Comparison of ENCODE assay signal across 21 mouse cellular contexts in genomic region chr4:79265044-79265443, GRCm38 (mm10).
DNase-seq lines count a peak whose midpoint lies in the region; ATAC-seq and TF ChIP-seq lines count a peak whose summit lies in the region.
"Had no signal": no experiment of that assay in that cellular context is flagged by ENCODE, and none has a peak within 500 bp of the region (broad histone marks: within the 10 kb centered on the region; RNA-seq: fewer than 3 reads in every experiment).

No protein-coding gene starts in this region.

- WGBS in forebrain, embryonic 12.5 days, result 73% methylated on average over 1 of the region's 1 CpGs
- 85% methylated on average over 1 of the region's 1 CpGs for WGBS in forebrain, embryonic 10.5 days
- 73% methylated on average over 1 of the region's 1 CpGs for WGBS in midbrain, embryonic 14.5 days
- WGBS in midbrain, embryonic 11.5 days, result 81% methylated on average over 1 of the region's 1 CpGs
- WGBS in forebrain, embryonic 16.5 days, result 29% methylated on average over 1 of the region's 1 CpGs
- 50% methylated on average over 1 of the region's 1 CpGs for whole genome bisulfite sequencing in midbrain, postnatal 0 days

- no peaks in the 10 kb centered on the region for H3K36me3 ChIP-seq in forebrain, embryonic 12.5 days (replicated peaks)
- H3K36me3 ChIP-seq in forebrain, embryonic 10.5 days (replicated peaks), result no peaks in the 10 kb centered on the region
- no peaks in the 10 kb centered on the region for H3K36me3 ChIP-seq in midbrain, embryonic 14.5 days (ENCODE audit: control insufficient read depth, insufficient read depth, low read length)
- H3K36me3 ChIP-seq in midbrain, embryonic 11.5 days (ENCODE audit: control insufficient read depth, insufficient read depth, low read length), result no peaks in the 10 kb centered on the region
- no peaks in the 10 kb centered on the region for H3K36me3 ChIP-seq in forebrain, embryonic 16.5 days (ENCODE audit: control insufficient read depth, insufficient read depth)
- H3K36me3 ChIP-seq in midbrain, postnatal 0 days (ENCODE audit: insufficient read depth, low read length), result no peaks in the 10 kb centered on the region
- H3K36me3 ChIP-seq: heart, embryonic 12.5 days; limb, embryonic 13.5 days had no signal

- no peaks in the 10 kb centered on the region for H3K9me3 ChIP-seq in forebrain, embryonic 12.5 days
- no peaks in the 10 kb centered on the region for H3K9me3 ChIP-seq in forebrain, embryonic 10.5 days
- H3K9me3 ChIP-seq in midbrain, embryonic 14.5 days (ENCODE audit: control insufficient read depth, low read length), result no peaks in the 10 kb centered on the region
- no peaks in the 10 kb centered on the region for H3K9me3 ChIP-seq in midbrain, embryonic 11.5 days (ENCODE audit: control insufficient read depth, low read length)
- H3K9me3 ChIP-seq in forebrain, embryonic 16.5 days (ENCODE audit: control insufficient read depth, low read length), result no peaks in the 10 kb centered on the region
- H3K9me3 ChIP-seq in midbrain, postnatal 0 days (ENCODE audit: low read length), result no peaks in the 10 kb centered on the region
- H3K9me3 ChIP-seq: heart, embryonic 12.5 days; limb, embryonic 13.5 days had no signal

- no peaks in the 10 kb centered on the region for H3K4me1 ChIP-seq in forebrain, embryonic 12.5 days
- no peaks in the 10 kb centered on the region for H3K4me1 ChIP-seq in forebrain, embryonic 10.5 days
- H3K4me1 ChIP-seq in midbrain, embryonic 14.5 days (ENCODE audit: control insufficient read depth, insufficient read depth, low read length), result no peaks in the 10 kb centered on the region
- no peaks in the 10 kb centered on the region for H3K4me1 ChIP-seq in midbrain, embryonic 11.5 days (ENCODE audit: control insufficient read depth, insufficient read depth, low read length)
- no peaks in the 10 kb centered on the region for H3K4me1 ChIP-seq in forebrain, embryonic 16.5 days (replicated peaks; ENCODE audit: control insufficient read depth, insufficient read depth, low read length)
- no peaks in the 10 kb centered on the region for H3K4me1 ChIP-seq in midbrain, postnatal 0 days (ENCODE audit: insufficient read depth, low read length)
- H3K4me1 ChIP-seq: heart, embryonic 12.5 days; limb, embryonic 13.5 days had no signal

- TF ChIP-seq CTCF in midbrain, postnatal 0 days (IDR thresholded peaks at IDR 0.05), result no peak
- TF ChIP-seq CTCF in layer of hippocampus, adult 2 months (conservative IDR thresholded peaks at IDR 0.05), result no peak

- H3K4me3 ChIP-seq in forebrain, embryonic 12.5 days (replicated peaks), result no peak overlapping the region
- no peak overlapping the region for H3K4me3 ChIP-seq in forebrain, embryonic 10.5 days
- H3K4me3 ChIP-seq in midbrain, embryonic 14.5 days (replicated peaks; ENCODE audit: low read depth, low read length), result no peak overlapping the region
- no peak overlapping the region for H3K4me3 ChIP-seq in midbrain, embryonic 11.5 days (ENCODE audit: low read depth, low read length)
- H3K4me3 ChIP-seq in forebrain, embryonic 16.5 days (replicated peaks; ENCODE audit: low read length), result no peak overlapping the region
- no peak overlapping the region for H3K4me3 ChIP-seq in midbrain, postnatal 0 days (ENCODE audit: low read depth, low read length)
- H3K4me3 ChIP-seq in layer of hippocampus, adult 2 months, result no peak overlapping the region
- H3K4me3 ChIP-seq: erythroblast, embryonic 14.5 days; heart, embryonic 12.5 days; limb, embryonic 13.5 days had no signal

- peak; percentile 58; the same call in 1 of the 2 replicates for ATAC-seq in forebrain, embryonic 12.5 days (ENCODE audit: low FRiP score)
- ATAC-seq in midbrain, embryonic 14.5 days (ENCODE audit: low FRiP score, low TSS enrichment), result no peak; the same call in 1 of the 2 replicates
- ATAC-seq in midbrain, embryonic 11.5 days (ENCODE audit: low FRiP score), result no peak
- ATAC-seq in forebrain, embryonic 16.5 days, result peak; percentile 95
- ATAC-seq in midbrain, postnatal 0 days (ENCODE audit: low FRiP score), result peak; percentile 65; the same call in 1 of the 2 replicates
- ATAC-seq: lung, postnatal 0 days had no signal

- no peak overlapping the region for H3K4me2 ChIP-seq in forebrain, embryonic 12.5 days
- no peak overlapping the region for H3K4me2 ChIP-seq in midbrain, embryonic 14.5 days (ENCODE audit: low read length)
- no peak overlapping the region for H3K4me2 ChIP-seq in midbrain, embryonic 11.5 days
- no peak overlapping the region for H3K4me2 ChIP-seq in forebrain, embryonic 16.5 days (ENCODE audit: low read length)
- no peak overlapping the region for H3K4me2 ChIP-seq in midbrain, postnatal 0 days (ENCODE audit: low read depth, low read length, poor library complexity, severe bottlenecking)
- H3K4me2 ChIP-seq: heart, embryonic 12.5 days; limb, embryonic 13.5 days had no signal

- H3K27ac ChIP-seq in forebrain, embryonic 12.5 days, result no peak overlapping the region
- H3K27ac ChIP-seq in forebrain, embryonic 10.5 days, result no peak overlapping the region
- H3K27ac ChIP-seq in midbrain, embryonic 14.5 days (replicated peaks; ENCODE audit: low read depth, low read length), result no peak overlapping the region
- H3K27ac ChIP-seq in midbrain, embryonic 11.5 days (ENCODE audit: low read depth, low read length), result no peak overlapping the region
- no peak overlapping the region for H3K27ac ChIP-seq in forebrain, embryonic 16.5 days (ENCODE audit: low read length)
- no peak overlapping the region for H3K27ac ChIP-seq in midbrain, postnatal 0 days (ENCODE audit: low read depth, low read length)
- no peak overlapping the region for H3K27ac ChIP-seq in layer of hippocampus, adult 2 months
- H3K27ac ChIP-seq: limb, embryonic 13.5 days; liver, embryonic 14.5 days had no signal

- no peak overlapping the region for H3K9ac ChIP-seq in forebrain, embryonic 12.5 days
- no peak overlapping the region for H3K9ac ChIP-seq in midbrain, embryonic 14.5 days (replicated peaks; ENCODE audit: low read length)
- H3K9ac ChIP-seq in midbrain, embryonic 11.5 days (ENCODE audit: low read length), result no peak overlapping the region
- no peak overlapping the region for H3K9ac ChIP-seq in forebrain, embryonic 16.5 days (replicated peaks; ENCODE audit: low read depth, low read length)
- no peak overlapping the region for H3K9ac ChIP-seq in midbrain, postnatal 0 days (replicated peaks; ENCODE audit: low read length, poor library complexity, severe bottlenecking)
- H3K9ac ChIP-seq: heart, embryonic 12.5 days; limb, embryonic 13.5 days; liver, embryonic 14.5 days had no signal

- DNase-seq in forebrain, embryonic 10.5 days (ENCODE audit: extremely low spot score, low spot score), result no peak
- peak; percentile 31 for DNase-seq in midbrain, embryonic 14.5 days
- no peak for DNase-seq in midbrain, embryonic 11.5 days (ENCODE audit: low spot score, missing footprints)
- peak; percentile 72 for DNase-seq in midbrain, postnatal 0 days (ENCODE audit: low spot score)
- DNase-seq in layer of hippocampus, adult 2 months (ENCODE audit: low spot score in 2 of 2), result no peak
- no peak for DNase-seq in spleen, postnatal 4 days (ENCODE audit: low spot score in 2 of 2)
- DNase-seq: adrenal gland, postnatal 25 days; cerebellum, postnatal 36 days; heart, postnatal 36 days; kidney, adult 2 months; kidney, postnatal 25 days; layer of hippocampus, adult 9-11 months; right cerebral cortex, postnatal 4 days; thymus, adult 2 months had no signal

- no peaks in the 10 kb centered on the region for H3K27me3 ChIP-seq in forebrain, embryonic 12.5 days
- H3K27me3 ChIP-seq in forebrain, embryonic 10.5 days (ENCODE audit: poor library complexity, severe bottlenecking), result no peaks in the 10 kb centered on the region
- no peaks in the 10 kb centered on the region for H3K27me3 ChIP-seq in midbrain, embryonic 14.5 days (ENCODE audit: control insufficient read depth, insufficient read depth, low read length)
- no peaks in the 10 kb centered on the region for H3K27me3 ChIP-seq in midbrain, embryonic 11.5 days (ENCODE audit: control insufficient read depth, insufficient read depth, low read length)
- no peaks in the 10 kb centered on the region for H3K27me3 ChIP-seq in forebrain, embryonic 16.5 days (replicated peaks; ENCODE audit: control insufficient read depth, insufficient read depth, low read length)
- H3K27me3 ChIP-seq in midbrain, postnatal 0 days (ENCODE audit: insufficient read depth, low read length), result no peaks in the 10 kb centered on the region
- H3K27me3 ChIP-seq: heart, embryonic 12.5 days; limb, embryonic 13.5 days had no signal

Comparison
In these comparisons a context has a peak if more than half of its experiments do, and no peak if none do; other contexts are left out.
1. ATAC-seq: peak in forebrain, embryonic 12.5 days (single experiment), forebrain, embryonic 16.5 days (single experiment) and midbrain, postnatal 0 days (single experiment); none in midbrain, embryonic 14.5 days (single experiment) and midbrain, embryonic 11.5 days (single experiment).
2. DNase-seq: peak in midbrain, embryonic 14.5 days (single experiment) and midbrain, postnatal 0 days (single experiment); none in forebrain, embryonic 10.5 days (single experiment), midbrain, embryonic 11.5 days (single experiment), layer of hippocampus, adult 2 months (0 of 2) and spleen, postnatal 4 days (0 of 2).